Mouse (Mus musculus) testis, adult 2 months (tissue): ENCODE results near the gene Setx.

Experiments used
- CTCF ChIP-seq: fragments of 200-500 bp; IDR thresholded peaks from 2 replicates; pipeline ENCODE4 v1.5.1; 2012; ENCODE audit warnings: low read depth, mild to moderate bottlenecking, inconsistent platforms, low read length, moderate library complexity; ENCODE audit not compliant: control insufficient read depth, insufficient read depth, insufficient replicate concordance
- POLR2A ChIP-seq: fragments of 200-500 bp; IDR thresholded peaks from 2 replicates; pipeline ENCODE4 v1.6.1; 2012; ENCODE audit warnings: low read depth, mild to moderate bottlenecking, inconsistent platforms, low read length, moderate library complexity; ENCODE audit not compliant: control insufficient read depth

GRCm38 (mm10) chr2:29096751-29097150 is 27.2 kb upstream of the Setx start:
- TF ChIP-seq CTCF (no peak), POLR2A (no peak)
